Mouse (Mus musculus): ENCODE results near the gene Tmem258. TPM values are rescaled to one million over a fixed set of nuclear protein-coding genes. Genes with fewer than 3 reads are reported as not detected.

Tmem258 gene
- total and polyA plus RNA-seq, 2 experiments from 2014 or later, result 188 to 368 TPM

DNA sequence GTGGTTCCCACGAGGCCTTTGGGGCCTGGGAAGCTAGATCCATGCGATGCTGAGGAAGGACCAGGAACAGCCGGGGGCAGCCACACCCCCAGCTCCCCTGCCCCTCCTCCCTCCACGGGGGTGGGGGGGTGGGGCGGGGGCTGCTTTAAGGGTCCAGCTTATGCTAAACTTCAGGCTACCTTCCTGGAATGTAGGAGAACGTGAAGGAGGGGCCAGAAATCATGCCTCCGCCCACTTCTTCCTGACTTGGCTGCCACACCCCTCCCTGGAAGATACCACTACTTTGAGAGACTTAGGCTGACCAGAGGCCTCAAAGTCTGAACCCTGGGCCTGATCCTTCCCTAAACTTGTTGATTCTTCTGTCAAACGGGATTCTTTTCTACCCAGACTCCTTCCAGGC lies 18.8 kb downstream of the Tmem258 start:
- ATAC-seq (ENCODE audit: insufficient read depth, low read depth) (no peak), DNase-seq (ENCODE audit: low spot score) (no peak)
- Histone ChIP-seq H3K4me2 (ENCODE audit: low read depth, low read length) (no peak overlapping the region), H3K27me3 (ENCODE audit: control insufficient read depth, insufficient read depth, low read length) (no peaks in the 10 kb centered on the region), H3K9me3 (replicated peaks; ENCODE audit: control insufficient read depth, low read length) (no peaks in the 10 kb centered on the region), H3K4me3 (ENCODE audit: low read depth, low read length) (no peak overlapping the region), H3K9ac (replicated peaks; ENCODE audit: low read depth, low read length) (no peak overlapping the region), H3K4me1 (ENCODE audit: control insufficient read depth, insufficient read depth) (peaks cover 6% of the 10 kb centered on the region; the same call in 1 of the 2 replicates), H3K27ac (ENCODE audit: low read depth) (no peak overlapping the region), H3K36me3 (replicated peaks; ENCODE audit: control insufficient read depth, insufficient read depth, low read length) (no peaks in the 10 kb centered on the region)
- no peak for TF ChIP-seq CTCF (IDR thresholded peaks at IDR 0.05; ENCODE audit: low read depth)
- no peak for TF ChIP-seq EP300 (IDR thresholded peaks at IDR 0.05; ENCODE audit: low read depth)
- WGBS, result 32% methylated on average over 8 of the region's 8 CpGs

GRCm38 (mm10) chr19:10223561-10223960 lies 19.7 kb downstream of the Tmem258 start:
- 71% methylated on average over 4 of the region's 4 CpGs for WGBS
- no peak for TF ChIP-seq EP300 (IDR thresholded peaks at IDR 0.05; ENCODE audit: low read depth)
- TF ChIP-seq CTCF (IDR thresholded peaks at IDR 0.05; ENCODE audit: low read depth), result no peak
- no peak for DNase-seq (ENCODE audit: low spot score)
- Histone ChIP-seq H3K27me3 (ENCODE audit: control insufficient read depth, insufficient read depth, low read length) (no peaks in the 10 kb centered on the region), H3K36me3 (replicated peaks; ENCODE audit: control insufficient read depth, insufficient read depth, low read length) (no peaks in the 10 kb centered on the region), H3K4me1 (ENCODE audit: control insufficient read depth, insufficient read depth) (peaks cover 6% of the 10 kb centered on the region; the same call in 1 of the 2 replicates), H3K4me3 (ENCODE audit: low read depth, low read length) (no peak overlapping the region), H3K9me3 (replicated peaks; ENCODE audit: control insufficient read depth, low read length) (no peaks in the 10 kb centered on the region), H3K4me2 (ENCODE audit: low read depth, low read length) (no peak overlapping the region), H3K27ac (ENCODE audit: low read depth) (no peak overlapping the region), H3K9ac (replicated peaks; ENCODE audit: low read depth, low read length) (no peak overlapping the region)
- no peak for ATAC-seq (ENCODE audit: insufficient read depth, low read depth)

GRCm38 (mm10) chr19:10224637-10225453 lies 21.0 kb downstream of the Tmem258 start:
- no peaks in the 10 kb centered on the region for H3K27me3 ChIP-seq (ENCODE audit: control insufficient read depth, insufficient read depth, low read length)
- peaks cover 6% of the 10 kb centered on the region; the same call in 1 of the 2 replicates for H3K4me1 ChIP-seq (ENCODE audit: control insufficient read depth, insufficient read depth)
- no peak overlapping the region for H3K4me3 ChIP-seq (ENCODE audit: low read depth, low read length)
- TF ChIP-seq EP300 (IDR thresholded peaks at IDR 0.05; ENCODE audit: low read depth), result no peak
- no peak for TF ChIP-seq CTCF (IDR thresholded peaks at IDR 0.05; ENCODE audit: low read depth)
- 16% methylated on average over 25 of the region's 26 CpGs for WGBS
- H3K27ac ChIP-seq (ENCODE audit: low read depth), result no peak overlapping the region
- H3K36me3 ChIP-seq (replicated peaks; ENCODE audit: control insufficient read depth, insufficient read depth, low read length), result no peaks in the 10 kb centered on the region
- H3K4me2 ChIP-seq (ENCODE audit: low read depth, low read length), result peak overlapping the region; percentile 24
- no peak overlapping the region for H3K9ac ChIP-seq (replicated peaks; ENCODE audit: low read depth, low read length)
- H3K9me3 ChIP-seq (replicated peaks; ENCODE audit: control insufficient read depth, low read length), result no peaks in the 10 kb centered on the region
- ATAC-seq (ENCODE audit: insufficient read depth, low read depth) (no peak), DNase-seq (ENCODE audit: low spot score) (no peak)

DNA sequence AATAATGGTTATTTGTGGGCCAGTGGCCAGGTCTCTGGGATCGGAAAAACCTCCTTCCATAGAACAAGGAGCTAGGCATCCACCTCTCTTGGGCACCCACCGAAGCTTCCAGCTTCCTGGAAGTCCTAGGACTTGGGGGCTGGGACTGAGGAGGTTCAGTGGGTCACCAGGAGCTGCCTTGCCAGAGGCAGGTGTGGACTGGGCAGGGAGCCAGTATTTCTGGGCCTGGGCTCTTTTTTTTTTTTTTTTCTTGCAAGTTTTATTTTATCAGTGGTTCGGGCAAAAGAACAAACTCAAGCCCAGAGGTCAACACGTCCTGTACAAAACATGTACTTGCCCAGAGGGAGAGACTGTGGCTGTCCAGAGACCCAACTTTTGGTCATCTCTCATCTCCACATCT lies 22.0 kb downstream of the Tmem258 start:
- 39% methylated on average over 4 of the region's 4 CpGs for WGBS
- H3K9me3 ChIP-seq (replicated peaks; ENCODE audit: control insufficient read depth, low read length), result no peaks in the 10 kb centered on the region
- no peak overlapping the region for H3K4me3 ChIP-seq (ENCODE audit: low read depth, low read length)
- peaks cover 6% of the 10 kb centered on the region; the same call in 1 of the 2 replicates for H3K4me1 ChIP-seq (ENCODE audit: control insufficient read depth, insufficient read depth)
- H3K36me3 ChIP-seq (replicated peaks; ENCODE audit: control insufficient read depth, insufficient read depth, low read length), result no peaks in the 10 kb centered on the region
- DNase-seq (ENCODE audit: low spot score) (no peak), ATAC-seq (ENCODE audit: insufficient read depth, low read depth) (no peak)
- no peak for TF ChIP-seq CTCF (IDR thresholded peaks at IDR 0.05; ENCODE audit: low read depth)
- TF ChIP-seq EP300 (IDR thresholded peaks at IDR 0.05; ENCODE audit: low read depth), result no peak
- H3K9ac ChIP-seq (replicated peaks; ENCODE audit: low read depth, low read length), result no peak overlapping the region
- H3K4me2 ChIP-seq (ENCODE audit: low read depth, low read length), result no peak overlapping the region
- H3K27ac ChIP-seq (ENCODE audit: low read depth), result no peak overlapping the region
- H3K27me3 ChIP-seq (ENCODE audit: control insufficient read depth, insufficient read depth, low read length), result no peaks in the 10 kb centered on the region

DNA sequence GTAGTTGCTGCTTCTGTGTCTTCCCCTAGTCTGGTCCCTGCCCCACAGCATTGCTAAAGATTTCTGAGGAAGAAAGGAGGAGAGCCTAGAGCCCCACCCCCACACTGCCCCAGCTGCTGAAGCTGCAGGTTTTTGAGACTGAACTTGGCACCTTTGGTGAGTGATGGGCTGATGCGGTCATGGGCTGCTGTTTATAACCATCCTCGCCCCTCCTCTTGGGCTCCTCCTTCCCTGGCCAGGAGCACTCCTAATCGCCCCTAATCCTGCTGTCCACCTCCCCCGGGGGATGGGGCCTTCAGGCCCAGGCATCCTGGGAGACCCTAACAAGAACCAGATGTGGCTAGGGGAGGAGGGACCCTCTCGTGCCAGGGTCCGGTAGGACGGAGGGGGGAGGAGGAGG lies 27.2 kb downstream of the Tmem258 start:
- H3K4me2 ChIP-seq (ENCODE audit: low read depth, low read length), result no peak overlapping the region
- DNase-seq (ENCODE audit: low spot score) (no peak), ATAC-seq (ENCODE audit: insufficient read depth, low read depth) (no peak)
- peaks cover 10% of the 10 kb centered on the region; the same call in 1 of the 2 replicates for H3K27me3 ChIP-seq (ENCODE audit: control insufficient read depth, insufficient read depth, low read length)
- H3K36me3 ChIP-seq (replicated peaks; ENCODE audit: control insufficient read depth, insufficient read depth, low read length), result no peaks in the 10 kb centered on the region
- no peaks in the 10 kb centered on the region for H3K4me1 ChIP-seq (ENCODE audit: control insufficient read depth, insufficient read depth)
- H3K9me3 ChIP-seq (replicated peaks; ENCODE audit: control insufficient read depth, low read length), result no peaks in the 10 kb centered on the region
- no peak overlapping the region for H3K4me3 ChIP-seq (ENCODE audit: low read depth, low read length)
- no peak overlapping the region for H3K9ac ChIP-seq (replicated peaks; ENCODE audit: low read depth, low read length)
- 21% methylated on average over 7 of the region's 7 CpGs for WGBS
- TF ChIP-seq EP300 (IDR thresholded peaks at IDR 0.05; ENCODE audit: low read depth), result no peak
- TF ChIP-seq CTCF (IDR thresholded peaks at IDR 0.05; ENCODE audit: low read depth), result no peak
- no peak overlapping the region for H3K27ac ChIP-seq (ENCODE audit: low read depth)
